Mouse (Mus musculus): Measurements from ENCODE around the gene Gm20388. TPM values are rescaled to one million over a fixed set of nuclear protein-coding genes. Genes with fewer than 3 reads are reported as not detected.

Gm20388 gene
- polyA plus RNA-seq, 1 experiment from 2014 or later: not detected

- no peak for ATAC-seq (ENCODE audit: low read depth)
- Histone ChIP-seq H3K9ac (ENCODE audit: low read length) (no peak overlapping the region), H3K27me3 (ENCODE audit: control insufficient read depth, insufficient read depth, low read depth, low read length) (peaks cover 2% of the 10 kb centered on the region; the same call in 1 of the 2 replicates), H3K36me3 (ENCODE audit: control insufficient read depth, insufficient read depth, low read length) (no peaks in the 10 kb centered on the region), H3K4me1 (replicated peaks; ENCODE audit: control insufficient read depth, insufficient read depth, low read length) (peaks cover 16% of the 10 kb centered on the region), H3K9me3 (ENCODE audit: control insufficient read depth, low read length) (no peaks in the 10 kb centered on the region), H3K4me3 (ENCODE audit: low read length) (no peak overlapping the region), H3K4me2 (ENCODE audit: low read depth, low read length) (no peak overlapping the region), H3K27ac (ENCODE audit: low read length) (no peak overlapping the region)
- 84% methylated on average over 2 of the region's 2 CpGs for WGBS
Observed at GRCm38 (mm10) chr8:122114890-122115289, 2204.2 kb downstream of the Gm20388 start.

- H3K27ac ChIP-seq (ENCODE audit: low read length): no peak overlapping the region
- H3K9me3 ChIP-seq (ENCODE audit: control insufficient read depth, low read length): no peaks in the 10 kb centered on the region
- no peak overlapping the region for H3K4me3 ChIP-seq (ENCODE audit: low read length)
- H3K4me1 ChIP-seq (replicated peaks; ENCODE audit: control insufficient read depth, insufficient read depth, low read length): peaks cover 4% of the 10 kb centered on the region; the same call in 1 of the 2 replicates
- no peak overlapping the region for H3K4me2 ChIP-seq (ENCODE audit: low read depth, low read length)
- H3K36me3 ChIP-seq (ENCODE audit: control insufficient read depth, insufficient read depth, low read length): no peaks in the 10 kb centered on the region
- H3K9ac ChIP-seq (ENCODE audit: low read length): no peak overlapping the region
- WGBS: 92% methylated on average over 7 of the region's 7 CpGs
- no peak for ATAC-seq (ENCODE audit: low read depth)
- peaks cover 2% of the 10 kb centered on the region; the same call in 1 of the 2 replicates for H3K27me3 ChIP-seq (ENCODE audit: control insufficient read depth, insufficient read depth, low read depth, low read length)
Observed at GRCm38 (mm10) chr8:122116716-122117357, 2206.2 kb downstream of the Gm20388 start.

GRCm38 (mm10) chr8:122118097-122118496 is 2207.5 kb downstream of the Gm20388 start:
- WGBS: 23% methylated on average over 10 of the region's 10 CpGs
- Histone ChIP-seq H3K4me1 (replicated peaks; ENCODE audit: control insufficient read depth, insufficient read depth, low read length) (peaks cover 4% of the 10 kb centered on the region; the same call in 1 of the 2 replicates), H3K4me3 (ENCODE audit: low read length) (no peak overlapping the region), H3K27me3 (ENCODE audit: control insufficient read depth, insufficient read depth, low read depth, low read length) (peaks cover 2% of the 10 kb centered on the region; the same call in 1 of the 2 replicates), H3K36me3 (ENCODE audit: control insufficient read depth, insufficient read depth, low read length) (no peaks in the 10 kb centered on the region), H3K9me3 (ENCODE audit: control insufficient read depth, low read length) (no peaks in the 10 kb centered on the region), H3K4me2 (ENCODE audit: low read depth, low read length) (no peak overlapping the region), H3K27ac (ENCODE audit: low read length) (no peak overlapping the region), H3K9ac (ENCODE audit: low read length) (no peak overlapping the region)
- peak; percentile 87 for ATAC-seq (ENCODE audit: low read depth)

GRCm38 (mm10) chr8:122118536-122118935 is 2207.9 kb downstream of the Gm20388 start:
- no peak overlapping the region for H3K4me2 ChIP-seq (ENCODE audit: low read depth, low read length)
- no peak overlapping the region for H3K9ac ChIP-seq (ENCODE audit: low read length)
- H3K9me3 ChIP-seq (ENCODE audit: control insufficient read depth, low read length): no peaks in the 10 kb centered on the region
- peaks cover 4% of the 10 kb centered on the region; the same call in 1 of the 2 replicates for H3K4me1 ChIP-seq (replicated peaks; ENCODE audit: control insufficient read depth, insufficient read depth, low read length)
- no peak overlapping the region for H3K27ac ChIP-seq (ENCODE audit: low read length)
- no peaks in the 10 kb centered on the region for H3K36me3 ChIP-seq (ENCODE audit: control insufficient read depth, insufficient read depth, low read length)
- ATAC-seq (ENCODE audit: low read depth): peak; percentile 10
- 49% methylated on average over 15 of the region's 15 CpGs for WGBS
- no peak overlapping the region for H3K4me3 ChIP-seq (ENCODE audit: low read length)
- peaks cover 2% of the 10 kb centered on the region; the same call in 1 of the 2 replicates for H3K27me3 ChIP-seq (ENCODE audit: control insufficient read depth, insufficient read depth, low read depth, low read length)

GRCm38 (mm10) chr8:122124326-122124725 is 2213.7 kb downstream of the Gm20388 start:
- Histone ChIP-seq H3K9ac (ENCODE audit: low read length) (no peak overlapping the region), H3K4me3 (ENCODE audit: low read length) (no peak overlapping the region), H3K4me2 (ENCODE audit: low read depth, low read length) (no peak overlapping the region), H3K36me3 (ENCODE audit: control insufficient read depth, insufficient read depth, low read length) (no peaks in the 10 kb centered on the region), H3K27me3 (ENCODE audit: control insufficient read depth, insufficient read depth, low read depth, low read length) (no peaks in the 10 kb centered on the region), H3K9me3 (ENCODE audit: control insufficient read depth, low read length) (0 out of 2 replicates have a peak, but pooled peaks cover 5% of the 10 kb centered on the region), H3K4me1 (replicated peaks; ENCODE audit: control insufficient read depth, insufficient read depth, low read length) (peaks cover 4% of the 10 kb centered on the region; the same call in 1 of the 2 replicates), H3K27ac (ENCODE audit: low read length) (no peak overlapping the region)
- 92% methylated on average over 3 of the region's 3 CpGs for WGBS
- ATAC-seq (ENCODE audit: low read depth): no peak

- no peak overlapping the region for H3K4me3 ChIP-seq (ENCODE audit: low read length)
Observed at GRCm38 (mm10) chr8:122126659-122127058, 2216.0 kb downstream of the Gm20388 start.

GRCm38 (mm10) chr8:122134121-122134529 is 2223.5 kb downstream of the Gm20388 start:
- H3K9ac ChIP-seq (ENCODE audit: low read length): no peak overlapping the region
- H3K27ac ChIP-seq (ENCODE audit: low read length): no peak overlapping the region
- no peak overlapping the region for H3K4me3 ChIP-seq (ENCODE audit: low read length)
- H3K9me3 ChIP-seq (ENCODE audit: control insufficient read depth, low read length): no peaks in the 10 kb centered on the region
- no peaks in the 10 kb centered on the region for H3K27me3 ChIP-seq (ENCODE audit: control insufficient read depth, insufficient read depth, low read depth, low read length)
- ATAC-seq (ENCODE audit: low read depth): no peak
- no peak overlapping the region for H3K4me2 ChIP-seq (ENCODE audit: low read depth, low read length)
- 71% methylated on average over 3 of the region's 3 CpGs for WGBS
- H3K4me1 ChIP-seq (replicated peaks; ENCODE audit: control insufficient read depth, insufficient read depth, low read length): no peaks in the 10 kb centered on the region
- no peaks in the 10 kb centered on the region for H3K36me3 ChIP-seq (ENCODE audit: control insufficient read depth, insufficient read depth, low read length)

More at GRCm38 (mm10) chr8:122126659-122127058, 2216.0 kb downstream of the Gm20388 start:
- ATAC-seq (ENCODE audit: low read depth): no peak
- Histone ChIP-seq H3K36me3 (ENCODE audit: control insufficient read depth, insufficient read depth, low read length) (no peaks in the 10 kb centered on the region), H3K9me3 (ENCODE audit: control insufficient read depth, low read length) (0 out of 2 replicates have a peak, but pooled peaks cover 5% of the 10 kb centered on the region), H3K27me3 (ENCODE audit: control insufficient read depth, insufficient read depth, low read depth, low read length) (no peaks in the 10 kb centered on the region), H3K4me2 (ENCODE audit: low read depth, low read length) (no peak overlapping the region), H3K9ac (ENCODE audit: low read length) (no peak overlapping the region), H3K27ac (ENCODE audit: low read length) (no peak overlapping the region), H3K4me1 (replicated peaks; ENCODE audit: control insufficient read depth, insufficient read depth, low read length) (peaks cover 4% of the 10 kb centered on the region; the same call in 1 of the 2 replicates)
- WGBS: 45% methylated on average over 8 of the region's 8 CpGs

- Histone ChIP-seq H3K27ac (ENCODE audit: low read length) (no peak overlapping the region), H3K9ac (ENCODE audit: low read length) (no peak overlapping the region), H3K27me3 (ENCODE audit: control insufficient read depth, insufficient read depth, low read depth, low read length) (no peaks in the 10 kb centered on the region), H3K4me2 (ENCODE audit: low read depth, low read length) (no peak overlapping the region), H3K9me3 (ENCODE audit: control insufficient read depth, low read length) (no peaks in the 10 kb centered on the region), H3K36me3 (ENCODE audit: control insufficient read depth, insufficient read depth, low read length) (no peaks in the 10 kb centered on the region), H3K4me3 (ENCODE audit: low read length) (no peak overlapping the region), H3K4me1 (replicated peaks; ENCODE audit: control insufficient read depth, insufficient read depth, low read length) (no peaks in the 10 kb centered on the region)
- no peak for ATAC-seq (ENCODE audit: low read depth)
- WGBS: 59% methylated on average over 5 of the region's 5 CpGs
Observed at GRCm38 (mm10) chr8:122135494-122135893, 2224.9 kb downstream of the Gm20388 start.

GRCm38 (mm10) chr8:122139784-122140183 is 2229.1 kb downstream of the Gm20388 start:
- 29% methylated on average over 5 of the region's 5 CpGs for WGBS
- Histone ChIP-seq H3K27me3 (ENCODE audit: control insufficient read depth, insufficient read depth, low read depth, low read length) (no peaks in the 10 kb centered on the region), H3K4me3 (ENCODE audit: low read length) (no peak overlapping the region), H3K4me2 (ENCODE audit: low read depth, low read length) (no peak overlapping the region), H3K36me3 (ENCODE audit: control insufficient read depth, insufficient read depth, low read length) (no peaks in the 10 kb centered on the region), H3K9me3 (ENCODE audit: control insufficient read depth, low read length) (no peaks in the 10 kb centered on the region), H3K4me1 (replicated peaks; ENCODE audit: control insufficient read depth, insufficient read depth, low read length) (no peaks in the 10 kb centered on the region), H3K9ac (ENCODE audit: low read length) (no peak overlapping the region), H3K27ac (ENCODE audit: low read length) (no peak overlapping the region)
- peak; percentile 82 for ATAC-seq (ENCODE audit: low read depth)
